Mouse (Mus musculus) midbrain, embryonic 14.5 days (tissue): ENCODE data around the gene Rnf183. TPM values are rescaled to one million over a fixed set of nuclear protein-coding genes. Genes with fewer than 3 reads are reported as not detected.

Experiments used
- ATAC-seq: fragments of 200-750 bp; cut with Nextera tagmentation; 2 replicates; pipeline ENCODE4 v1.8.0; 2017; ENCODE audit warnings: moderate number of reproducible peaks, moderate library complexity; ENCODE audit not compliant: low FRiP score, low TSS enrichment
- DNase-seq: peaks from one replicate; pipeline ENCODE4 v3.0.0-alpha.2; 2015
- H3K27ac ChIP-seq: fragments of 300-500 bp; sonication (generic); replicated peaks from 2 replicates; pipeline ENCODE4 v1.5.1; 2014; ENCODE audit warnings: mild to moderate bottlenecking, low read depth, low read length, moderate library complexity
- H3K27me3 ChIP-seq: fragments of 300-500 bp; sonication (generic); 2 replicates; pipeline ENCODE4 v1.6.1; 2014; ENCODE audit warnings: low read length, control low read depth, mixed read lengths; ENCODE audit not compliant: control insufficient read depth, insufficient read depth
- H3K36me3 ChIP-seq: fragments of 300-500 bp; sonication (generic); 2 replicates; pipeline ENCODE4 v1.6.1; 2014; ENCODE audit warnings: low read length, control low read depth; ENCODE audit not compliant: control insufficient read depth, insufficient read depth
- H3K4me1 ChIP-seq: fragments of 300-500 bp; sonication (generic); 2 replicates; pipeline ENCODE4 v1.6.1; 2014; ENCODE audit warnings: mild to moderate bottlenecking, antibody characterized with exemption, low read length, control low read depth; ENCODE audit not compliant: control insufficient read depth, insufficient read depth
- H3K4me2 ChIP-seq: fragments of 300-500 bp; sonication (generic); 2 replicates; pipeline ENCODE4 v1.6.1; 2014; ENCODE audit warnings: mild to moderate bottlenecking, low read length, moderate library complexity
- H3K4me3 ChIP-seq: fragments of 300-500 bp; sonication (generic); replicated peaks from 2 replicates; pipeline ENCODE4 v1.5.1; 2014; ENCODE audit warnings: low read depth, low read length
- H3K9ac ChIP-seq: fragments of 300-500 bp; sonication (generic); replicated peaks from 2 replicates; pipeline ENCODE4 v1.6.1; 2014; ENCODE audit warnings: mild to moderate bottlenecking, low read length, moderate library complexity
- H3K9me3 ChIP-seq: fragments of 300-500 bp; sonication (generic); 2 replicates; pipeline ENCODE4 v1.6.1; 2016; ENCODE audit warnings: low read length, control low read depth, mixed read lengths; ENCODE audit not compliant: control insufficient read depth
- WGBS: fragments of 180-500 bp; shearing (Covaris S2); extraction: QIAGEN DNeasy Blood & Tissue Kit; methylation state at CpG from one replicate; pipeline ENCODE4 v1.1.7; 2014; 5-methylcytosine and 5-hydroxymethylcytosine counted together
- polyA plus RNA-seq: library from polyadenylated mRNA; unstranded; fragments of >200 nt; fragmentation: Nextera tagmentation; extraction: Ambion mirVana; gene quantifications from 2 replicates; pipeline ENCODE4 v1.2.1, GENCODE M21; 2014

The Rnf183 gene
- polyA plus RNA-seq, 1 experiment from 2014 or later = not detected

GRCm38 (mm10) chr4:62383752-62384151 is 51.3 kb downstream of the Rnf183 start:
- no peak for DNase-seq
- no peak for ATAC-seq
- no peak overlapping the region for H3K27ac ChIP-seq
- no peak overlapping the region for H3K4me3 ChIP-seq
- H3K4me1 ChIP-seq = no peaks in the 10 kb centered on the region
- H3K36me3 ChIP-seq = peaks cover 23% of the 10 kb centered on the region
- no peaks in the 10 kb centered on the region for H3K9me3 ChIP-seq
- no peaks in the 10 kb centered on the region for H3K27me3 ChIP-seq
- no peak overlapping the region for H3K9ac ChIP-seq
- WGBS = 84% methylated on average over 7 of the region's 7 CpGs
- no peak overlapping the region for H3K4me2 ChIP-seq

- H3K9ac ChIP-seq = no peak overlapping the region
- ATAC-seq = no peak
- H3K36me3 ChIP-seq = peaks cover 18% of the 10 kb centered on the region
- H3K4me2 ChIP-seq = no peak overlapping the region
- no peaks in the 10 kb centered on the region for H3K27me3 ChIP-seq
- DNase-seq = no peak
- no peak overlapping the region for H3K27ac ChIP-seq
- 95% methylated on average over 6 of the region's 6 CpGs for WGBS
- no peaks in the 10 kb centered on the region for H3K9me3 ChIP-seq
- H3K4me1 ChIP-seq = no peaks in the 10 kb centered on the region
- no peak overlapping the region for H3K4me3 ChIP-seq
Observed at GRCm38 (mm10) chr4:62383207-62383606, 51.8 kb downstream of the Rnf183 start.

GRCm38 (mm10) chr4:62379724-62380381 is 55.2 kb downstream of the Rnf183 start:
- 97% methylated on average over 9 of the region's 9 CpGs for WGBS
- no peak for ATAC-seq

More at GRCm38 (mm10) chr4:62379724-62380381, 55.2 kb downstream of the Rnf183 start:
- Histone ChIP-seq H3K27me3 (no peaks in the 10 kb centered on the region), H3K9ac (no peak overlapping the region), H3K27ac (no peak overlapping the region), H3K4me1 (no peaks in the 10 kb centered on the region), H3K4me3 (no peak overlapping the region), H3K4me2 (no peak overlapping the region), H3K36me3 (0 out of 2 replicates have a peak, but pooled peaks cover 2% of the 10 kb centered on the region), H3K9me3 (no peaks in the 10 kb centered on the region)
- DNase-seq = no peak

Other genes with a start within 250 kb of the Rnf183 start
- gene Zfp37, start 204.2 kb downstream of the Rnf183 start, polyA plus RNA-seq = 35.8 and 39.2 TPM in 2 replicates
- gene Slc31a2, start 172.7 kb downstream of the Rnf183 start, polyA plus RNA-seq = 9.2 and 10.2 TPM in 2 replicates
- gene Fkbp15, start 74.7 kb downstream of the Rnf183 start, polyA plus RNA-seq = 17.6 and 23.0 TPM in 2 replicates
- gene Slc31a1, start 74.5 kb downstream of the Rnf183 start, polyA plus RNA-seq = 24.8 and 38.1 TPM in 2 replicates
- 97.5 and 98.5 TPM in 2 replicates for gene Cdc26, start 26.6 kb downstream of the Rnf183 start, polyA plus RNA-seq
- gene Prpf4, start 26.5 kb downstream of the Rnf183 start, polyA plus RNA-seq = 13.1 and 15.9 TPM in 2 replicates
- gene Wdr31, start 35.6 kb upstream of the Rnf183 start, polyA plus RNA-seq = 9.3 and 10.2 TPM in 2 replicates
- gene Bspry, start 44.8 kb upstream of the Rnf183 start, polyA plus RNA-seq = 0.32 and 0.43 TPM in 2 replicates
- 12.8 and 14.1 TPM in 2 replicates for gene Hdhd3, start 68.2 kb upstream of the Rnf183 start, polyA plus RNA-seq
- gene Alad, start 84.7 kb upstream of the Rnf183 start, polyA plus RNA-seq = 69.3 and 78.8 TPM in 2 replicates
- 50.9 and 63.5 TPM in 2 replicates for gene Pole3, start 89.8 kb upstream of the Rnf183 start, polyA plus RNA-seq
- 0.78 and 1.6 TPM in 2 replicates for gene 4933430I17Rik, start 90.1 kb upstream of the Rnf183 start, polyA plus RNA-seq
- 49.1 and 63.3 TPM in 2 replicates for gene Rgs3, start 124.6 kb upstream of the Rnf183 start, polyA plus RNA-seq